Mouse (Mus musculus): ENCODE data around the gene Fam171a2.
"Not testable (repeated sequence)": the region's sequence is repeated elsewhere in the genome, so short reads cannot be mapped to it uniquely, and the experiment has no call there.

The Fam171a2 gene

GRCm38 (mm10) chr11:102394421-102395124, 52.9 kb downstream of the Fam171a2 start:
- DNase-seq (ENCODE audit: low spot score), result no peak

DNA sequence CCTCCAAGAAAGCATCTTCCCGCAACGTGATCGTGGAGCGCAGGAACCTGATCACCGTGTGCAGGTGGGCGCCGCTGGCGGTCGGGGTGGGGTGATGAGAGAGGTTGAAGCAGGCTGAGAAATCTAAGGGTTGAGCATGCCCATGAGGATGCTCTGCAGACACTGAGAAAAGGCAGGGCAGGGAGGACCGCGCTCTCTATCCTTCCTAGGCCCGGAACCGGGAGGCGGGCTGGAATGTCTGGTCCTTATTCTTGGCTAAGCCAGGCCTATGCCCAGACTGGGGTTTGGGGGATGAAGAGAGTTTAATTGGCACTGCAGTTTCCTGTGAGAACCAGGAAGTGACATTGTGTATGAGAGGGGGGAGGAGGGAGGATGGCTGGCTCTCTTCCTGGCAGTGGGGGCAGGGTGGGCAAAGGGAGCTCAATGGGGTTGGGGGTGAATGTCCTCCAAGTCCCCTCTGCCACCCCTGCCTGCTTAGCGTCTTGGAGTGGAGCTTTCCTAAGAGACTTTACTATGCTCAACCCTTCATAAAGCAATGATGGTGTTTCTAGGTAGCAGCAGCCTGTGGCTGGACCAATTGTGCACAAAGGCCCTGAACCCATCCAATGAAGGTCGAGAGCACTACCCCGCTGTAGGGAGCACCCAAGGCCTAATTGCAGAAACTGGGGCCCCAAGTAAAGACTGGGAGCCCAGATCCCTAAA, 53.6 kb downstream of the Fam171a2 start:
- DNase-seq (ENCODE audit: low spot score), result no peak

DNA sequence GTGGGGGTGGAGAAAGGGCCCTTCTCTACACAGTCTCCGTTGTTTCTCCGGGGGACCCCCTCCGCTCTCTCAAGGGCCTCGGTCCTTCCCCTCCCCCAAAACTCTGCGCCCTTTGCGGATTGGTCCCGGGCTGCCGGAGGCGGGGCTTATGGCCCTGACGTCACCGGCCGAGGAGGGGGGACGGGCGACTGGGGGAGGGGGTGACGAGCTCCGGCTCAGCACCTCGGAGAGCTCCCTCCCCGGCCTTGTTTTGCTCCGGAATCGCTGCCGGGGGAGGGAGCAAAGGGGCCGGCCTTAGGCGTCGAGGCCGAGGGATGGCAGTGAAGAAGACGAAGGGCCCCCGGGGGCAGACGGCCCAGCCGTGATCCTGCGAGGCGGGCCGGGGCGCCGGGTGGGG, 54.2 kb downstream of the Fam171a2 start, which contains the start of gene Rundc3a:
TSS of gene Rundc3a (plus strand) at position 166 of the 397 bp plus-strand sequence.
- DNase-seq (ENCODE audit: low spot score), result peak; percentile 85

GRCm38 (mm10) chr11:102392441-102393237, 54.8 kb downstream of the Fam171a2 start:
- no peak for DNase-seq (ENCODE audit: low spot score)

DNA sequence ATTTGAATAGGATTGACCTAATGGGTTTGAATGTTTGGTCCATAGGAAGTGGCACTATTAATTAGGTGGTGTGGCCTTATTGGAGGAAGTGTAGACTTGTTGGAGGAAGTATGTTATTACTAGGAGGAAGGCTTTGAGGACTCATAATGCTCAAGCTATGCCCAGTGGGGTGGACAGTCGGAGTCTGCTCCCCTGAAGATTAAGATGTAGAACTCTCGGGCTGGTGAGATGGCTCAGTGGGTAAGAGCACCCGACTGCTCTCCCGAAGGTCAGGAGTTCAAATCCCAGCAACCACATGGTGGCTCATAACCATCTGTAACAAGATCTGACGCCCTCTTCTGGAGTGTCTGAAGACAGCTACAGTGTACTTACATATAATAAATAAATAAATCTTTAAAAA, 58.0 kb downstream of the Fam171a2 start:
- not testable (repeated sequence) for DNase-seq (ENCODE audit: low spot score)

Data from ovary, postnatal 36 days (tissue).